In genomic region chr16:23476598-23476997, GRCm38 (mm10) we compare ENCODE assay signal across 23 mouse cellular contexts. TPM values are rescaled to one million over a fixed set of nuclear protein-coding genes. Genes with fewer than 3 reads are reported as not detected.
"Had no signal": no experiment of that assay in that cellular context is flagged by ENCODE, and none has a peak within 500 bp of the region (broad histone marks: within the 10 kb centered on the region; RNA-seq: fewer than 3 reads in every experiment).

No protein-coding gene starts in this region.

- DNase-seq: lung, adult 18-20 months; lung, embryonic 14.5 days; lung, postnatal 10 days; lung, postnatal 4 days; midbrain, embryonic 14.5 days; right cerebral cortex, postnatal 25 days; right cerebral cortex, postnatal 4 days; thymus, adult 2 months; thymus, postnatal 25 days; thymus, postnatal 4 days had no signal

- H3K27ac ChIP-seq: midbrain, embryonic 10.5 days; midbrain, embryonic 12.5 days; neural tube, embryonic 12.5 days; stomach, embryonic 15.5 days; stomach, postnatal 0 days had no signal

- H3K36me3 ChIP-seq: midbrain, embryonic 10.5 days; stomach, embryonic 15.5 days had no signal

- H3K4me1 ChIP-seq: midbrain, embryonic 12.5 days; neural tube, embryonic 12.5 days; stomach, embryonic 15.5 days had no signal

- H3K9ac ChIP-seq: lung, embryonic 14.5 days; midbrain, embryonic 12.5 days; neural tube, embryonic 12.5 days; stomach, embryonic 15.5 days had no signal

- H3K4me3 ChIP-seq: midbrain, embryonic 10.5 days; midbrain, embryonic 12.5 days; neural tube, embryonic 12.5 days; stomach, embryonic 15.5 days had no signal

- H3K4me2 ChIP-seq: lung, embryonic 14.5 days; midbrain, embryonic 12.5 days; neural tube, embryonic 12.5 days; stomach, embryonic 15.5 days had no signal

- H3K27me3 ChIP-seq: midbrain, embryonic 12.5 days; neural tube, embryonic 12.5 days; stomach, embryonic 15.5 days had no signal

- ATAC-seq: midbrain, embryonic 16.5 days had no signal

- H3K9me3 ChIP-seq: midbrain, embryonic 10.5 days; midbrain, embryonic 12.5 days; neural tube, embryonic 12.5 days; stomach, embryonic 15.5 days had no signal

RNA-seq across cellular contexts. Expression of gene Masp1, which starts 44.0 kb away (rescaled TPM):
- total RNA-seq: megakaryocyte, adult 5-6 weeks; megakaryocyte-erythroid progenitor cell, adult 5-6 weeks; neutrophil, adult 5-6 weeks had no signal

RNA-seq across cellular contexts. Expression of gene Rtp1, which starts 47.7 kb away (rescaled TPM):
- total RNA-seq: megakaryocyte, adult 5-6 weeks; megakaryocyte-erythroid progenitor cell, adult 5-6 weeks; neutrophil, adult 5-6 weeks had no signal
- polyA plus RNA-seq: liver, embryonic 16.5 days; lung, embryonic 14.5 days; lung, embryonic 16.5 days; midbrain, embryonic 10.5 days; midbrain, embryonic 12.5 days; midbrain, embryonic 14.5 days; neural tube, embryonic 12.5 days; neural tube, embryonic 14.5 days; spleen, adult 2 months; stomach, embryonic 15.5 days; stomach, postnatal 0 days had no signal
